Mouse (Mus musculus) hindbrain, embryonic 16.5 days (tissue): ENCODE measurements around the gene Epm2a. TPM values are rescaled to one million over a fixed set of nuclear protein-coding genes. Genes with fewer than 3 reads are reported as not detected.
"Not testable (repeated sequence)": the region's sequence is repeated elsewhere in the genome, so short reads cannot be mapped to it uniquely, and the experiment has no call there.

ENCODE experiments used
- ATAC-seq: fragments of 200-750 bp; cut with Nextera tagmentation; 2 replicates; pipeline ENCODE4 v1.8.0; 2017; ENCODE audit warnings: moderate TSS enrichment, moderate library complexity
- H3K27ac ChIP-seq: fragments of 300-500 bp; sonication (generic); 2 replicates; pipeline ENCODE4 v1.5.1; 2014; ENCODE audit warnings: low read depth, mild to moderate bottlenecking, control low read depth, low read length, moderate library complexity
- H3K27me3 ChIP-seq: fragments of 300-500 bp; sonication (generic); replicated peaks from 2 replicates; pipeline ENCODE4 v1.6.1; 2014; ENCODE audit warnings: low read length; ENCODE audit not compliant: control insufficient read depth, insufficient read depth
- H3K36me3 ChIP-seq: fragments of 300-500 bp; sonication (generic); 2 replicates; pipeline ENCODE4 v1.6.1; 2014; ENCODE audit warnings: mild to moderate bottlenecking, low read length, moderate library complexity, mixed read lengths; ENCODE audit not compliant: control insufficient read depth, insufficient read depth
- H3K4me1 ChIP-seq: fragments of 300-500 bp; sonication (generic); 2 replicates; pipeline ENCODE4 v1.6.1; 2014; ENCODE audit warnings: low read depth, low read length; ENCODE audit not compliant: control insufficient read depth, insufficient read depth
- H3K4me2 ChIP-seq: fragments of 300-500 bp; sonication (generic); 2 replicates; pipeline ENCODE4 v1.6.1; 2014; ENCODE audit warnings: mild to moderate bottlenecking, low read length, control low read depth, moderate library complexity
- H3K4me3 ChIP-seq: fragments of 300-500 bp; sonication (generic); 2 replicates; pipeline ENCODE4 v1.5.1; 2014; ENCODE audit warnings: mild to moderate bottlenecking, low read length, control low read depth, moderate library complexity
- H3K9ac ChIP-seq: fragments of 300-500 bp; sonication (generic); 2 replicates; pipeline ENCODE4 v1.6.1; 2014; ENCODE audit warnings: low read depth, mild to moderate bottlenecking, control low read depth, low read length, moderate library complexity
- H3K9me3 ChIP-seq: fragments of 300-500 bp; sonication (generic); 2 replicates; pipeline ENCODE4 v1.6.1; 2014; ENCODE audit warnings: mild to moderate bottlenecking, low read length, moderate library complexity; ENCODE audit not compliant: control insufficient read depth
- WGBS: fragments of 180-500 bp; shearing (Covaris S2); extraction: QIAGEN DNeasy Blood & Tissue Kit; methylation state at CpG from one replicate; pipeline ENCODE4 v1.1.7; 2014; 5-methylcytosine and 5-hydroxymethylcytosine counted together
- polyA plus RNA-seq: library from polyadenylated mRNA; unstranded; fragments of >200 nt; fragmentation: Nextera tagmentation; extraction: Ambion mirVana; gene quantifications from 2 replicates; pipeline ENCODE4 v1.2.1, GENCODE M21; 2015

The Epm2a gene
- polyA plus RNA-seq, 1 experiment from 2014 or later = 2.1 TPM

- Histone ChIP-seq H3K9ac (no peak overlapping the region), H3K27me3 (no peaks in the 10 kb centered on the region), H3K4me1 (no peaks in the 10 kb centered on the region), H3K4me2 (no peak overlapping the region), H3K36me3 (no peaks in the 10 kb centered on the region), H3K4me3 (no peak overlapping the region), H3K9me3 (no peaks in the 10 kb centered on the region), H3K27ac (no peak overlapping the region)
- WGBS = 77% methylated on average over 4 of the region's 4 CpGs
- no peak for ATAC-seq
Measured at GRCm38 (mm10) chr10:11323202-11323898, 19.9 kb upstream of the Epm2a start.

GRCm38 (mm10) chr10:11326526-11326925 is 16.7 kb upstream of the Epm2a start:
- no peaks in the 10 kb centered on the region for H3K9me3 ChIP-seq

GRCm38 (mm10) chr10:11344536-11345468 is 1.6 kb downstream of the Epm2a start:
- H3K36me3 ChIP-seq = no peaks in the 10 kb centered on the region
- 81% methylated on average over 18 of the region's 18 CpGs for WGBS
- H3K27ac ChIP-seq = no peak overlapping the region
- no peak overlapping the region for H3K4me3 ChIP-seq
- peak overlapping the region; percentile 81 for H3K4me2 ChIP-seq
- no peak overlapping the region for H3K9ac ChIP-seq
- no peaks in the 10 kb centered on the region for H3K9me3 ChIP-seq
- no peak for ATAC-seq
- H3K4me1 ChIP-seq = peaks cover 4% of the 10 kb centered on the region
- H3K27me3 ChIP-seq = no peaks in the 10 kb centered on the region

More at GRCm38 (mm10) chr10:11326526-11326925, 16.7 kb upstream of the Epm2a start:
- Histone ChIP-seq H3K27me3 (no peaks in the 10 kb centered on the region), H3K4me1 (no peaks in the 10 kb centered on the region), H3K9ac (no peak overlapping the region), H3K4me3 (no peak overlapping the region), H3K4me2 (no peak overlapping the region), H3K27ac (no peak overlapping the region), H3K36me3 (no peaks in the 10 kb centered on the region)
- WGBS = 91% methylated on average over 3 of the region's 3 CpGs
- no peak for ATAC-seq

- not testable (repeated sequence) for H3K27me3 ChIP-seq, H3K4me1 ChIP-seq
- WGBS = 76% methylated on average over 3 of the region's 3 CpGs
Measured at GRCm38 (mm10) chr10:11350243-11350974, 7.2 kb downstream of the Epm2a start.

GRCm38 (mm10) chr10:11354609-11355008 is 11.4 kb downstream of the Epm2a start:
- no peak overlapping the region for H3K27ac ChIP-seq
- H3K36me3 ChIP-seq = no peaks in the 10 kb centered on the region
- H3K4me1 ChIP-seq = no peaks in the 10 kb centered on the region
- H3K9me3 ChIP-seq = no peaks in the 10 kb centered on the region
- H3K9ac ChIP-seq = no peak overlapping the region
- ATAC-seq = no peak
- no peak overlapping the region for H3K4me2 ChIP-seq
- WGBS = 86% methylated on average over 7 of the region's 8 CpGs
- H3K4me3 ChIP-seq = no peak overlapping the region
- no peaks in the 10 kb centered on the region for H3K27me3 ChIP-seq

More at GRCm38 (mm10) chr10:11350243-11350974, 7.2 kb downstream of the Epm2a start:
- not testable (repeated sequence) for H3K9ac ChIP-seq, H3K36me3 ChIP-seq, ATAC-seq, H3K27ac ChIP-seq, H3K4me2 ChIP-seq, H3K9me3 ChIP-seq, H3K4me3 ChIP-seq

GRCm38 (mm10) chr10:11361985-11362692 is 18.9 kb downstream of the Epm2a start:
- Histone ChIP-seq H3K27ac (no peak overlapping the region), H3K4me3 (no peak overlapping the region), H3K9ac (no peak overlapping the region), H3K9me3 (no peaks in the 10 kb centered on the region), H3K4me1 (no peaks in the 10 kb centered on the region), H3K4me2 (no peak overlapping the region), H3K36me3 (no peaks in the 10 kb centered on the region), H3K27me3 (no peaks in the 10 kb centered on the region)
- 60% methylated on average over 5 of the region's 5 CpGs for WGBS
- ATAC-seq = peak; percentile 45; the same call in 1 of the 2 replicates

- Histone ChIP-seq H3K27ac (no peak overlapping the region), H3K9ac (no peak overlapping the region), H3K4me1 (no peaks in the 10 kb centered on the region), H3K36me3 (no peaks in the 10 kb centered on the region), H3K4me3 (no peak overlapping the region), H3K4me2 (no peak overlapping the region), H3K9me3 (no peaks in the 10 kb centered on the region), H3K27me3 (no peaks in the 10 kb centered on the region)
- no peak for ATAC-seq
- WGBS = 71% methylated on average over 12 of the region's 12 CpGs
Measured at GRCm38 (mm10) chr10:11362896-11363487, 19.8 kb downstream of the Epm2a start.

- H3K4me2 ChIP-seq = no peak overlapping the region
- H3K27ac ChIP-seq = no peak overlapping the region
- H3K27me3 ChIP-seq = no peaks in the 10 kb centered on the region
- no peaks in the 10 kb centered on the region for H3K9me3 ChIP-seq
- no peak overlapping the region for H3K4me3 ChIP-seq
- 75% methylated on average over 2 of the region's 2 CpGs for WGBS
- ATAC-seq = no peak
- no peak overlapping the region for H3K9ac ChIP-seq
- H3K36me3 ChIP-seq = no peaks in the 10 kb centered on the region
- H3K4me1 ChIP-seq = no peaks in the 10 kb centered on the region
Measured at GRCm38 (mm10) chr10:11381302-11381701, 38.1 kb downstream of the Epm2a start.
